Mouse (Mus musculus) gastrocnemius, postnatal 14 days (tissue): Measurements from ENCODE around the gene Gm7138. TPM values are rescaled to one million over a fixed set of nuclear protein-coding genes. Genes with fewer than 3 reads are reported as not detected.
"Not testable (repeated sequence)": the region's sequence is repeated elsewhere in the genome, so short reads cannot be mapped to it uniquely, and the experiment has no call there.

Experiments used
- DNase-seq: peaks from one replicate; pipeline ENCODE4 v3.0.0; 2021; ENCODE audit warnings: mixed read lengths
- intact Hi-C: fragments of 180-260 bp; cut with DNase I; formaldehyde crosslinking; loops from one replicate; pipeline ENCODE4 v1.15.1; 2025; ENCODE audit warnings: low total_unique reads
- long read RNA-seq, 2 experiments: library from polyadenylated mRNA; stranded (forward); transcript quantifications; one replicate each; pipeline ENCODE4 v2.0.0; 2021
- total RNA-seq, 2 experiments: library from RNA; stranded (reverse); gene quantifications; 2 replicates each; pipeline ENCODE4 v1.2.3; 2021

Gm7138 gene
- not detected for total RNA-seq
- long read RNA-seq, experiment 1 = 0 reads
- long read RNA-seq, experiment 2 = 0 reads

- intact Hi-C loops = not testable (repeated sequence)
Measured at GRCm38 (mm10) chr10:77776844-77777243, at the start of gene Gm7138. Gene Gm7138 (minus strand): TSS chr10:77776944.

GRCm38 (mm10) chr10:77819203-77819602, 42.5 kb upstream of the Gm7138 start:
- intact Hi-C loops = no loop called here
- no peak for DNase-seq

More at GRCm38 (mm10) chr10:77776844-77777243, at the start of gene Gm7138:
- DNase-seq = not testable (repeated sequence)

GRCm38 (mm10) chr10:77818523-77818922, 41.8 kb upstream of the Gm7138 start:
- intact Hi-C loops = no loop called here
- DNase-seq = no peak

GRCm38 (mm10) chr10:77815514-77815913, 38.8 kb upstream of the Gm7138 start:
- intact Hi-C loops = no loop called here

GRCm38 (mm10) chr10:77814382-77814781, 37.6 kb upstream of the Gm7138 start, which contains the start of gene Gm2696:
Gene Gm2696 (plus strand): TSS chr10:77814682.
- intact Hi-C loops = no loop called here
- DNase-seq = no peak

More at GRCm38 (mm10) chr10:77815514-77815913, 38.8 kb upstream of the Gm7138 start:
- no peak for DNase-seq

GRCm38 (mm10) chr10:77811743-77812142, 35.0 kb upstream of the Gm7138 start, which contains the start of gene Gm9507:
Gene Gm9507 (minus strand): TSS chr10:77811843.
- intact Hi-C loops = no loop called here
- no peak for DNase-seq

- intact Hi-C loops = no loop called here
Measured at GRCm38 (mm10) chr10:77804095-77804494, 27.4 kb upstream of the Gm7138 start.

GRCm38 (mm10) chr10:77798921-77799508, 22.3 kb upstream of the Gm7138 start, which contains the start of gene Gm19668:
Gene Gm19668 (minus strand): TSS chr10:77799133.
- no peak for DNase-seq
- intact Hi-C loops = no loop called here

More at GRCm38 (mm10) chr10:77804095-77804494, 27.4 kb upstream of the Gm7138 start:
- DNase-seq = no peak

GRCm38 (mm10) chr10:77798164-77798920, 21.6 kb upstream of the Gm7138 start:
- intact Hi-C loops, DNase-seq: not testable (repeated sequence)

- DNase-seq = no peak
- intact Hi-C loops = no loop called here
Measured at GRCm38 (mm10) chr10:77797677-77798076, 20.9 kb upstream of the Gm7138 start.

- intact Hi-C loops = no loop called here
- no peak for DNase-seq
Measured at GRCm38 (mm10) chr10:77794976-77795375, 18.2 kb upstream of the Gm7138 start, which contains the start of gene Gm9639. Gene Gm9639 (minus strand): TSS chr10:77795076.

- intact Hi-C loops = no loop called here
- DNase-seq = no peak
Measured at GRCm38 (mm10) chr10:77788621-77789020, 11.9 kb upstream of the Gm7138 start.

GRCm38 (mm10) chr10:77787876-77788275, 11.1 kb upstream of the Gm7138 start, which contains the start of gene Gm7137:
Gene Gm7137 (minus strand): TSS chr10:77788200.
- intact Hi-C loops, DNase-seq: not testable (repeated sequence)

GRCm38 (mm10) chr10:77783396-77783795, 6.7 kb upstream of the Gm7138 start:
- intact Hi-C loops = not testable (repeated sequence)

GRCm38 (mm10) chr10:77782442-77782841, 5.7 kb upstream of the Gm7138 start, which contains the start of gene Gm3250:
Gene Gm3250 (minus strand): TSS chr10:77782542.
- DNase-seq, intact Hi-C loops: not testable (repeated sequence)

More at GRCm38 (mm10) chr10:77783396-77783795, 6.7 kb upstream of the Gm7138 start:
- not testable (repeated sequence) for DNase-seq

GRCm38 (mm10) chr10:77772142-77772541, 4.6 kb downstream of the Gm7138 start:
- intact Hi-C loops, DNase-seq: not testable (repeated sequence)

- DNase-seq, intact Hi-C loops: not testable (repeated sequence)
Measured at GRCm38 (mm10) chr10:77771225-77771624, 5.5 kb downstream of the Gm7138 start, which contains the start of gene Gm3238. Gene Gm3238 (minus strand): TSS chr10:77771325.

GRCm38 (mm10) chr10:77769727-77770126, 7.0 kb downstream of the Gm7138 start:
- DNase-seq = no peak
- intact Hi-C loops = no loop called here

GRCm38 (mm10) chr10:77759582-77759981, 17.2 kb downstream of the Gm7138 start, which contains the start of gene Gm3233:
Gene Gm3233 (minus strand): TSS chr10:77759682.
- DNase-seq, intact Hi-C loops: not testable (repeated sequence)

- DNase-seq = no peak
- intact Hi-C loops = no loop called here
Measured at GRCm38 (mm10) chr10:77753448-77753847, 23.3 kb downstream of the Gm7138 start.
